Mouse (Mus musculus): ENCODE results near the gene Fbxl2. TPM values are rescaled to one million over a fixed set of nuclear protein-coding genes. Genes with fewer than 3 reads are reported as not detected.
A peak's percentile ranks its signal among the peaks of the same experiment; 100 is the strongest.
"Not testable (repeated sequence)": the region's sequence is repeated elsewhere in the genome, so short reads cannot be mapped to it uniquely, and the experiment has no call there.

The Fbxl2 gene
- polyA plus RNA-seq (2015; fragmentation: Nextera tagmentation; extraction: Ambion mirVana): 2.7 TPM in 2 replicates

GRCm38 (mm10) chr9:114046028-114046427 is at the start of gene Fbxl2:
Gene Fbxl2, minus strand, starts transcription at chr9:114046191.
- ATAC-seq: peak; percentile 65

GRCm38 (mm10) chr9:114094854-114095253 is 48.9 kb upstream of the Fbxl2 start:
- H3K4me3 ChIP-seq (ENCODE audit: low read length): no peak overlapping the region
- H3K9ac ChIP-seq (ENCODE audit: low read depth, low read length): no peak overlapping the region
- no peaks in the 10 kb centered on the region for H3K4me1 ChIP-seq (ENCODE audit: control insufficient read depth, insufficient read depth, low read length)
- 86% methylated on average over 2 of the region's 2 CpGs for WGBS
- H3K36me3 ChIP-seq (ENCODE audit: control insufficient read depth, insufficient read depth, low read length): no peaks in the 10 kb centered on the region
- no peak for ATAC-seq
- H3K27ac ChIP-seq (ENCODE audit: low read length): no peak overlapping the region
- no peaks in the 10 kb centered on the region for H3K9me3 ChIP-seq (ENCODE audit: control insufficient read depth, low read length)
- no peaks in the 10 kb centered on the region for H3K27me3 ChIP-seq (replicated peaks; ENCODE audit: control insufficient read depth, insufficient read depth, low read length)
- no peak overlapping the region for H3K4me2 ChIP-seq (ENCODE audit: low read depth, low read length)

More at GRCm38 (mm10) chr9:114046028-114046427, at the start of gene Fbxl2:
- peak within 1 kb of the TSS; percentile 7; the same call in 1 of the 2 replicates for H3K4me3 ChIP-seq (ENCODE audit: low read length)
- no peak within 1 kb of the TSS for H3K9ac ChIP-seq (ENCODE audit: low read depth, low read length)
- WGBS: 82% methylated on average over 10 of the region's 10 CpGs
- H3K27ac ChIP-seq (ENCODE audit: low read length): no peak within 1 kb of the TSS
- no peaks in the 10 kb centered on the region for H3K27me3 ChIP-seq (replicated peaks; ENCODE audit: control insufficient read depth, insufficient read depth, low read length)
- no peaks in the 10 kb centered on the region for H3K36me3 ChIP-seq (ENCODE audit: control insufficient read depth, insufficient read depth, low read length)
- H3K9me3 ChIP-seq (ENCODE audit: control insufficient read depth, low read length): no peaks in the 10 kb centered on the region
- peaks cover 8% of the 10 kb centered on the region; the same call in 1 of the 2 replicates for H3K4me1 ChIP-seq (ENCODE audit: control insufficient read depth, insufficient read depth, low read length)
- H3K4me2 ChIP-seq (ENCODE audit: low read depth, low read length): no peak within 1 kb of the TSS

GRCm38 (mm10) chr9:114092188-114092587 is 46.2 kb upstream of the Fbxl2 start:
- not testable (repeated sequence) for H3K4me2 ChIP-seq (ENCODE audit: low read depth, low read length); H3K4me3 ChIP-seq (ENCODE audit: low read length); H3K27me3 ChIP-seq (replicated peaks; ENCODE audit: control insufficient read depth, insufficient read depth, low read length); H3K9me3 ChIP-seq (ENCODE audit: control insufficient read depth, low read length); H3K9ac ChIP-seq (ENCODE audit: low read depth, low read length); H3K36me3 ChIP-seq (ENCODE audit: control insufficient read depth, insufficient read depth, low read length); H3K27ac ChIP-seq (ENCODE audit: low read length); H3K4me1 ChIP-seq (ENCODE audit: control insufficient read depth, insufficient read depth, low read length)
- peak; percentile 55 for ATAC-seq
- WGBS: 11% methylated on average over 9 of the region's 9 CpGs

- H3K9me3 ChIP-seq (ENCODE audit: control insufficient read depth, low read length); H3K9ac ChIP-seq (ENCODE audit: low read depth, low read length); H3K4me2 ChIP-seq (ENCODE audit: low read depth, low read length); H3K36me3 ChIP-seq (ENCODE audit: control insufficient read depth, insufficient read depth, low read length); H3K4me3 ChIP-seq (ENCODE audit: low read length); ATAC-seq; H3K27me3 ChIP-seq (replicated peaks; ENCODE audit: control insufficient read depth, insufficient read depth, low read length); H3K27ac ChIP-seq (ENCODE audit: low read length); H3K4me1 ChIP-seq (ENCODE audit: control insufficient read depth, insufficient read depth, low read length): not testable (repeated sequence)
- 86% methylated on average over 6 of the region's 6 CpGs for WGBS
Measured at GRCm38 (mm10) chr9:114088885-114089284, 42.9 kb upstream of the Fbxl2 start.

GRCm38 (mm10) chr9:114087106-114087815 is 41.3 kb upstream of the Fbxl2 start:
- 83% methylated on average over 11 of the region's 11 CpGs for WGBS
- Histone ChIP-seq H3K27me3 (replicated peaks; ENCODE audit: control insufficient read depth, insufficient read depth, low read length) (no peaks in the 10 kb centered on the region), H3K9ac (ENCODE audit: low read depth, low read length) (no peak overlapping the region), H3K9me3 (ENCODE audit: control insufficient read depth, low read length) (no peaks in the 10 kb centered on the region), H3K27ac (ENCODE audit: low read length) (no peak overlapping the region), H3K4me1 (ENCODE audit: control insufficient read depth, insufficient read depth, low read length) (no peaks in the 10 kb centered on the region), H3K4me2 (ENCODE audit: low read depth, low read length) (no peak overlapping the region), H3K4me3 (ENCODE audit: low read length) (no peak overlapping the region), H3K36me3 (ENCODE audit: control insufficient read depth, insufficient read depth, low read length) (no peaks in the 10 kb centered on the region)
- no peak for ATAC-seq

- Histone ChIP-seq H3K4me2 (ENCODE audit: low read depth, low read length) (no peak overlapping the region), H3K27ac (ENCODE audit: low read length) (no peak overlapping the region), H3K9ac (ENCODE audit: low read depth, low read length) (no peak overlapping the region), H3K4me3 (ENCODE audit: low read length) (no peak overlapping the region), H3K4me1 (ENCODE audit: control insufficient read depth, insufficient read depth, low read length) (no peaks in the 10 kb centered on the region), H3K36me3 (ENCODE audit: control insufficient read depth, insufficient read depth, low read length) (no peaks in the 10 kb centered on the region), H3K27me3 (replicated peaks; ENCODE audit: control insufficient read depth, insufficient read depth, low read length) (no peaks in the 10 kb centered on the region), H3K9me3 (ENCODE audit: control insufficient read depth, low read length) (no peaks in the 10 kb centered on the region)
- 74% methylated on average over 3 of the region's 3 CpGs for WGBS
- no peak for ATAC-seq
Measured at GRCm38 (mm10) chr9:114086422-114086821, 40.4 kb upstream of the Fbxl2 start.

- ATAC-seq: no peak
- no peaks in the 10 kb centered on the region for H3K4me1 ChIP-seq (ENCODE audit: control insufficient read depth, insufficient read depth, low read length)
- H3K4me2 ChIP-seq (ENCODE audit: low read depth, low read length): no peak overlapping the region
- H3K27ac ChIP-seq (ENCODE audit: low read length): no peak overlapping the region
- H3K36me3 ChIP-seq (ENCODE audit: control insufficient read depth, insufficient read depth, low read length): no peaks in the 10 kb centered on the region
- H3K9me3 ChIP-seq (ENCODE audit: control insufficient read depth, low read length): no peaks in the 10 kb centered on the region
- no peaks in the 10 kb centered on the region for H3K27me3 ChIP-seq (replicated peaks; ENCODE audit: control insufficient read depth, insufficient read depth, low read length)
- no peak overlapping the region for H3K9ac ChIP-seq (ENCODE audit: low read depth, low read length)
- H3K4me3 ChIP-seq (ENCODE audit: low read length): no peak overlapping the region
- WGBS: 80% methylated on average over 19 of the region's 19 CpGs
Measured at GRCm38 (mm10) chr9:114073681-114074080, 27.7 kb upstream of the Fbxl2 start.

- Histone ChIP-seq H3K27ac (ENCODE audit: low read length) (no peak overlapping the region), H3K36me3 (ENCODE audit: control insufficient read depth, insufficient read depth, low read length) (no peaks in the 10 kb centered on the region), H3K4me1 (ENCODE audit: control insufficient read depth, insufficient read depth, low read length) (no peaks in the 10 kb centered on the region), H3K27me3 (replicated peaks; ENCODE audit: control insufficient read depth, insufficient read depth, low read length) (no peaks in the 10 kb centered on the region), H3K4me2 (ENCODE audit: low read depth, low read length) (no peak overlapping the region), H3K9me3 (ENCODE audit: control insufficient read depth, low read length) (no peaks in the 10 kb centered on the region), H3K4me3 (ENCODE audit: low read length) (no peak overlapping the region), H3K9ac (ENCODE audit: low read depth, low read length) (no peak overlapping the region)
- WGBS: 47% methylated on average over 6 of the region's 6 CpGs
- peak; percentile 86 for ATAC-seq
Measured at GRCm38 (mm10) chr9:114069372-114069771, 23.4 kb upstream of the Fbxl2 start.

GRCm38 (mm10) chr9:114068494-114069053 is 22.6 kb upstream of the Fbxl2 start:
- H3K27me3 ChIP-seq (replicated peaks; ENCODE audit: control insufficient read depth, insufficient read depth, low read length): no peaks in the 10 kb centered on the region
- WGBS: 57% methylated on average over 12 of the region's 12 CpGs
- no peak overlapping the region for H3K27ac ChIP-seq (ENCODE audit: low read length)

More at GRCm38 (mm10) chr9:114068494-114069053, 22.6 kb upstream of the Fbxl2 start:
- H3K4me1 ChIP-seq (ENCODE audit: control insufficient read depth, insufficient read depth, low read length): no peaks in the 10 kb centered on the region
- H3K9ac ChIP-seq (ENCODE audit: low read depth, low read length): no peak overlapping the region
- H3K4me2 ChIP-seq (ENCODE audit: low read depth, low read length): no peak overlapping the region
- ATAC-seq: peak; percentile 84
- no peaks in the 10 kb centered on the region for H3K36me3 ChIP-seq (ENCODE audit: control insufficient read depth, insufficient read depth, low read length)
- no peak overlapping the region for H3K4me3 ChIP-seq (ENCODE audit: low read length)
- H3K9me3 ChIP-seq (ENCODE audit: control insufficient read depth, low read length): no peaks in the 10 kb centered on the region
